Mouse (Mus musculus) heart, postnatal 14 days (tissue): Measurements from ENCODE around the gene BC017158. TPM values are rescaled to one million over a fixed set of nuclear protein-coding genes. Genes with fewer than 3 reads are reported as not detected.
"Not testable (repeated sequence)": the region's sequence is repeated elsewhere in the genome, so short reads cannot be mapped to it uniquely, and the experiment has no call there.

ENCODE experiments used
- DNase-seq, 2 experiments: peaks; one replicate each; pipeline ENCODE4 v3.0.0; 2021 to 2022
- intact Hi-C: fragments of 180-260 bp; cut with DNase I; formaldehyde crosslinking; loops from one replicate; pipeline ENCODE4 v1.15.1; 2025
- long read RNA-seq, 2 experiments: library from polyadenylated mRNA; stranded (forward); transcript quantifications; one replicate each; pipeline ENCODE4 v2.0.0; 2021
- total RNA-seq, 2 experiments: library from RNA; stranded (reverse); gene quantifications; 2 replicates each; pipeline ENCODE4 v1.2.3; 2021

BC017158 gene
- 1 to 10 TPM; 7.0 to 8.0 TPM for total RNA-seq
- long read RNA-seq, experiment 1, transcript BC017158-201 (13 exons, 2,627 nt): major isoform, 8 of 15 reads
- long read RNA-seq, experiment 1, partial matches to known transcripts: 1 of 15 reads
- long read RNA-seq, experiment 1, other reads (novel, unspliced or antisense): 6 of 15 reads
- long read RNA-seq, experiment 2, transcript BC017158-201 (13 exons, 2,627 nt): major isoform, 9 of 10 reads
- long read RNA-seq, experiment 2, partial matches to known transcripts: 0 of 10 reads
- long read RNA-seq, experiment 2, other reads (novel, unspliced or antisense): 1 of 10 reads

- peak; percentile 68 to 76 for DNase-seq
- intact Hi-C loops: no loop called here
Measured at GRCm38 (mm10) chr7:128297617-128298480, at the start of gene BC017158. BC017158 (minus strand) TSS chr7:128298170.

- no peak for DNase-seq
- intact Hi-C loops: no loop called here
Measured at GRCm38 (mm10) chr7:128346991-128347390, 49.0 kb upstream of the BC017158 start.

- DNase-seq: no peak
- intact Hi-C loops: no loop called here
Measured at GRCm38 (mm10) chr7:128346522-128346921, 48.6 kb upstream of the BC017158 start.

- intact Hi-C loops: loop anchor here (1.0 to 2.0 kb wide), 3 partner anchors 40 to 109 kb away; partner anchors contain the start of gene Armc5
- no peak for DNase-seq
Measured at GRCm38 (mm10) chr7:128345691-128346090, 47.7 kb upstream of the BC017158 start.

- intact Hi-C loops: loop anchor here (1.0 to 2.0 kb wide), 3 partner anchors 40 to 108 kb away; partner anchors contain the start of gene Armc5
- peak; percentile 79 to 89 for DNase-seq
Measured at GRCm38 (mm10) chr7:128344928-128345653, 47.1 kb upstream of the BC017158 start.

- DNase-seq: no peak
- intact Hi-C loops: loop anchor here (2.0 kb wide), 1 partner anchor 108 kb away; the partner anchor contains the start of gene Armc5
Measured at GRCm38 (mm10) chr7:128344488-128344887, 46.5 kb upstream of the BC017158 start.

GRCm38 (mm10) chr7:128342691-128343090 lies 44.7 kb upstream of the BC017158 start:
- intact Hi-C loops, DNase-seq: not testable (repeated sequence)

GRCm38 (mm10) chr7:128340321-128340720 lies 42.4 kb upstream of the BC017158 start:
- DNase-seq: not testable (repeated sequence)

GRCm38 (mm10) chr7:128332896-128333295 lies 34.9 kb upstream of the BC017158 start:
- no peak for DNase-seq
- intact Hi-C loops: no loop called here

More at GRCm38 (mm10) chr7:128340321-128340720, 42.4 kb upstream of the BC017158 start:
- intact Hi-C loops: not testable (repeated sequence)

- no peak for DNase-seq
- intact Hi-C loops: no loop called here
Measured at GRCm38 (mm10) chr7:128330981-128331380, 33.0 kb upstream of the BC017158 start.

GRCm38 (mm10) chr7:128324977-128325376 lies 27.0 kb upstream of the BC017158 start:
- intact Hi-C loops: no loop called here
- DNase-seq: no peak

- no peak for DNase-seq
- intact Hi-C loops: no loop called here
Measured at GRCm38 (mm10) chr7:128321260-128321659, 23.3 kb upstream of the BC017158 start.

GRCm38 (mm10) chr7:128320219-128320816 lies 22.3 kb upstream of the BC017158 start:
- DNase-seq: no peak
- intact Hi-C loops: no loop called here

- intact Hi-C loops: no loop called here
Measured at GRCm38 (mm10) chr7:128319140-128319539, 21.2 kb upstream of the BC017158 start.

GRCm38 (mm10) chr7:128317011-128317410 lies 19.0 kb upstream of the BC017158 start:
- no peak for DNase-seq
- intact Hi-C loops: no loop called here

More at GRCm38 (mm10) chr7:128319140-128319539, 21.2 kb upstream of the BC017158 start:
- DNase-seq: no peak

- intact Hi-C loops: no loop called here
- DNase-seq: no peak
Measured at GRCm38 (mm10) chr7:128314491-128314890, 16.5 kb upstream of the BC017158 start.

GRCm38 (mm10) chr7:128313601-128314000 lies 15.6 kb upstream of the BC017158 start:
- DNase-seq: no peak
- intact Hi-C loops: no loop called here

- DNase-seq: no peak
- intact Hi-C loops: no loop called here
Measured at GRCm38 (mm10) chr7:128312375-128313059, 14.5 kb upstream of the BC017158 start.

- intact Hi-C loops: no loop called here
- DNase-seq: no peak
Measured at GRCm38 (mm10) chr7:128311811-128312210, 13.8 kb upstream of the BC017158 start.
